Mouse (Mus musculus): Measurements from ENCODE around the gene Gm26602.

Gm26602 gene

GRCm38 (mm10) chr10:79950661-79951060 lies 40.0 kb downstream of the Gm26602 start:
- no peak for TF ChIP-seq GATA4 (IDR thresholded peaks at IDR 0.05; ENCODE audit: insufficient replicate concordance, low read length)

- TF ChIP-seq GATA4 (IDR thresholded peaks at IDR 0.05; ENCODE audit: insufficient replicate concordance, low read length), result no peak
Measured at GRCm38 (mm10) chr10:79953946-79954345, 43.3 kb downstream of the Gm26602 start.

GRCm38 (mm10) chr10:79955691-79956090 lies 45.0 kb downstream of the Gm26602 start:
- no peak for TF ChIP-seq GATA4 (IDR thresholded peaks at IDR 0.05; ENCODE audit: insufficient replicate concordance, low read length)

- TF ChIP-seq GATA4 (IDR thresholded peaks at IDR 0.05; ENCODE audit: insufficient replicate concordance, low read length), result no peak
Measured at GRCm38 (mm10) chr10:79956643-79957154, 46.0 kb downstream of the Gm26602 start.

- TF ChIP-seq GATA4 (IDR thresholded peaks at IDR 0.05; ENCODE audit: insufficient replicate concordance, low read length), result no peak
Measured at GRCm38 (mm10) chr10:79958140-79958816, 47.6 kb downstream of the Gm26602 start.

GRCm38 (mm10) chr10:79959847-79960601 lies 49.4 kb downstream of the Gm26602 start, which contains the start of gene Wdr18:
TSS of gene Wdr18 (plus strand) at chr10:79960152.
- no peak for TF ChIP-seq GATA4 (IDR thresholded peaks at IDR 0.05; ENCODE audit: insufficient replicate concordance, low read length)
